Mouse (Mus musculus): Measurements from ENCODE around the gene Sf3b3.
"Not testable (repeated sequence)": the region's sequence is repeated elsewhere in the genome, so short reads cannot be mapped to it uniquely, and the experiment has no call there.

Sf3b3 gene

DNA sequence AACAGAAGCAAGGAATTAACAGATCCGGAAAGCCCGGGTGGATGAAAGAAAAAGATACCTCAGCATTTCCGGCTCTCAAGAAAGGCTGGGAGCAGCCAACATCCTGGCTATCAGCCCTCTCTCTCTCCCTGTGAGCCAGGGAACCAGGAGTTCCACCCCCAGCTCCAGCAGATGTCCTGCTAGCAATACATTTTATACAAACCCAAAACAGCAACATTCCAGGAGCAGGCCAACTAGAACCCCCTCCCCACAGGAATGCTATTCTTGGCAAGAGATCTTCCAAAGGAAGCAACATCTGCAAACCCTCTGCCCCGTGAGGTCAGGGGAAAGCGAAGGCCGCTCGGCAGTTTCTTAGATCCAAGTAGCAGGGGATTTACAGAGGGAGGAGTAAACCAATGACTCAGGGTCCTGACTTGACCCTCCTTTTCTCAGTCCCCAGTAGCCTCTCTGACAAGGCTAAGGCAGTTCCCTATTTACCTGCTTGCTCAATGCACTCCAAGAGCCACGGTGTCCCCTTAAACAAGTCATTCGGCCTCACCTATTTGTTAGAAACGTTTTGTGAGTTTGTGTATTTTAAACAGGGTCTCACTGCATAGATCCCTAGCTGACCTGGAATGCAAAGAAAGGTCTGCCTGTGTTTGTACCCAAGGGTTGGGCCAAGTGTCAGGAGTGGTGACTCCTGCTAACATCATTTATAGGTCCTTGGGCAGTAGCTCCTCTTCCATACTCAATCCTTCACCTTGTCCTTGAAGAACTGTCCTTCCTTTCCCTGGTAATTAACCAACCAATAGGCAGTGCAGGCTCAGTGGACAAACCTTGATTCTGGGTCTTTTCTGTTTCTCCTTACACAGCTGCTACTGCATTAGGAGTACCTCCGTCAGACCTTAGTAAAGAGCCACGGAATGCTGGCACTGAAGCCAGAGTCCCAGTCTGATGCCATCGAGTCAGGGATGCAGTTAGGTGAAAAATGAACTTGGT lies 37.8 kb downstream of the Sf3b3 start:
- DNase-seq (ENCODE audit: low spot score in 2 of 2) = no peak

DNA sequence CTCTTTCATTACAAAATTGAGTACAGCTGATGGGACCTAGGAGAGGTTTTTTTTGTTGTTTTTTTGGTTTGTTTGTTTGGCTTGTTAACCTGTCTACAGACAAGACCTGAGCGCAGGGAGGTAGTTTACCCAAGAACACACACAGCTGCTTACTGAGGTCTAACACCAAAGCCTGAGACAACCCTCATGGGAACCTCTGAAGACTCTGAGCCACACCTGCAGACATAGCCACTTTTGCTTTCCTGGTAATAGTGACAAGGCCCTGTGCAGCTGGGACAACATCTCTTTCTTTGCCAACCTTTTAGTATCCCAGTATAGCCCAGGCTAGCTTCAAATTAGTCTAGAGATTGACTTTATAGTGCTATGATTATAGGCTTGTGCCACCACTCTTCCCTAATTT lies 40.4 kb downstream of the Sf3b3 start:
- no peak for DNase-seq (ENCODE audit: low spot score in 2 of 2)

DNA sequence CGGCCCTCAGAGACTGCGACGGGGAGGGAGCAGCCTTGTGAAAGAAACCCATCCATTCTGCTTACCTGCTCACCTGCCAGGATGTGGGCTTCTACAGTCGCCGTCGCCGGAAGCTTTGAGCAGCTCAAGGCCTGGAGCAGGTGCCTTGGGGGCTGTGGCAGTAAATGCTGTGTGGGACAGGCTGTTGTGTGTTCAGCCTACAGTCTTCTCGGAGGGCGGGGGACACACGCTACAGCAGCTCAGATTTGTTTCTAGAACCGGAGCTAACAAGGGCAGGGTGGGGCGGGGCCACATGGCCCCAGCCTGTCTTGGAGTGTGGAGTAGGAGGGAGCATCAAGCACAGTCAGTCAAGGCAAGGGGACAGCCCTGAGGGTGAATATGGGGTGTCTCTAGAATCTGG lies 40.9 kb downstream of the Sf3b3 start, which contains the start of gene Il34:
Gene Il34, minus strand, starts transcription at position 256 of the 400 bp plus-strand sequence.
- no peak for DNase-seq (ENCODE audit: low spot score in 2 of 2)

DNA sequence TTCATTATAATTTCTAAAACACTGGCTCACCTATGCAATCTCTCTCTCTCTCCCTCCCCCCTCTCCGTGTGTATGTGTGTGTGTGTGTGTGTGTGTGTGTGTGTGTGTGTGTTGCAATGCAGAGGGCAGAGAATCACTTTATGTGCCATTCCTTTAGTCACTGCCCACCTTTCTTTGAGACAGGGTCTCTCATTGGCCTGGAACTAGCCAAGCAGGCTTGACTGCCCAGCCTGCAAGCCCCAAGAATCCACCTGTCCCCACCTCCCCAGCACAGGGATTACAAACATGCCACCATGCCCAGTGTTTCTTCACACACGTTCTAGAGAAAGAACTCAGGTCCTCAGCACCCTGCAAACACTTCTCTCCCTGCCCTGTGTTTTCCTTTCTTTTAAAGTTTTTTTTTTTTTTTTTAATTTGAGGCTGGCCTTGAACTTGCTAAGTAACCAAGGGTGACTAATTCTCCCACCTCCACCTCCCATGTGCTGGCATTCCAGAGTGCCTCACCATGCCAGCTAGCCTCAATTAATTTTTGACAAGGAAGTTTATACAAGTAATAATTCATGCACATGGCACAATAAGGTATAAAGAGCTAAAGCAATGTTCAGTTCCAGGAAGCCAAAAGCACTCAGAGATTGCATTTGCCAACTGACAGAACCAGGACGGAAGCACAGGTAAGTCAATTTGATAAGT lies 41.6 kb downstream of the Sf3b3 start:
- no peak for DNase-seq (ENCODE audit: low spot score in 2 of 2)

DNA sequence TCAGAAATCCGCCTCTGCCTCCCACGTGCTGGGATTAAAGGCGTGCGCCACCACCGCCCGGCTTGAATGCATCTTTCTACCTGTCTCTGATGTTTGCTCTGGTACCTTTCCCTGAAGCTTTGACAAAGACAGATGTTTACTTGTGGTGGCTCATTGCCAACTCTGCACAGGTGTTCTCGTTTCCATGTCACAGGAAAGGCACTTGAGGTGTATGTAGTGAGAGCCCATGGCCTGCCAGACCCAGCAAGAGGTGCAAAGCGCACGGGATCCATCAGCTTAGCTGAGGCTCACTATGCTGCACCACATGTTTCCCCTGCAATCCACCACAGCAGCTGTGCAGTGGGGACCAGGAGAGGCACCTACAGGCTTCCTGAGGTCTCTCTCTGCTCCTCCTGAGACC lies 42.7 kb downstream of the Sf3b3 start:
- DNase-seq (ENCODE audit: low spot score in 2 of 2) = no peak

DNA sequence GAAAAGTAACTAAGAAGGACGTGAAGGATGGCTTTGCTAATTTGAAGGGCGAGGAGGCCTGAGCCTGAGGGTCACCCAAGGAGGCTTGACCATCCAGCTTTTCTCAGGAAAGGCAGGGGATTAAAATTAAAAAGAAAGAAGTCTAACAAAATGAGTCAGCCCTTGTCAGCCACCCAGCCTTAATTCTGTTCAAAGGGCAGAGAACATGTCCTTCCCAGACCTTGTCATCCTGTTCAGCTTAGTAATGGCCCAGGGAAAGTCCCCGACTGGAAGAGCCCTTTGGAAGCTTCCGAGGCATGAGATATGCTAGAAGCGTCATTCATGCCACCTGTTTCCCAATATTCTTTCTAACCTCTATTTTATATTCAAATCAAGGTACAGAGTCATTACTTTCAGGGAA lies 43.6 kb downstream of the Sf3b3 start:
- no peak for DNase-seq (ENCODE audit: low spot score in 2 of 2)

DNA sequence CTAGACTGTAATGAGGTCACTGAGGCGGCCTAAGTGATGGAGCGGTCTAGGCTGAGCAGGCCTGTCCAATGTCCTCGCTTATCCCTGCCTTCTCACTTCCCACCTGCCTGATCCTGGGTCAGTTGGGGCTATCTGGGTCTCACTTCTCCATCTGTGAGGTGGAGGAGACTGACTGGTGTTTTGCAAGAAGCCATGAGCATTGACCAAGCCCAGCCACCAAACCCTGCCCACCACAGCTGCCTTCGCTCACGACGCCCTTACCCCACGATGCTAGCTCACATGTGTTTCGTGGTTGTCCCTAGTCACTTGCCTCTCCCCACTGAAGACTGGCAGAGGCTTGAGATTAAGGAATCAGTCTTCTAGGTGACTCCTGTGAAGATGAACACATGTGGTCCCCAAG lies 49.5 kb downstream of the Sf3b3 start:
- no peak for DNase-seq (ENCODE audit: low spot score in 2 of 2)

DNA sequence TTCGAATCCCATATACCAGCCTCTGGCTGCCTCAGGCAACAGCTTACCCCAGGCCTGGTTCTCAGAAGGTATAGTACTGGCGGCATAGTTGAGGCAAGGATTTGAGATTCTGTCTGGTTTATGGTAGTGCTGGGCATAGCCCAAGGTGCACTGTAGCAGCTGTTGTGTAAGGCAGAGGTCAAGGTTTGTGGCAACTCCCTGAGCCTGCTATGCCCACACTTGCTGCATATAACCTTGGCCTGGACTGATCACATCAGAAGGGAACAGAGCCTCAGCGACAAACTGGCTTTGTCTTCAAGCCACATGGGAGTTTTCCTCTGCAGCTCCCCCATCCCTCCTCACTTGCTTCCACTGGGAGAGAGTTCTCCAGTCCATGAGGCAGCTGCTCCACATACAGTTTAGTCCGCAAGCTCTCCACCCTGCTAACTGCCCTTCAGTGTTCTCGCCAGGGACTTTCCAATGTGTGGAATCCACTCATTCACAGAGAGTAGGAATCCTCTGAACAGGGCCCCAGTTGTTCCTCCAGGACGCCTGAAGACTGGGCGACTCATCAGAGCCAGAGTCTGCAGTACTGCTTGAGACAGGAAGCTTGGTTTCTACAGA lies 52.1 kb downstream of the Sf3b3 start:
- no peak for DNase-seq (ENCODE audit: low spot score in 2 of 2)

DNA sequence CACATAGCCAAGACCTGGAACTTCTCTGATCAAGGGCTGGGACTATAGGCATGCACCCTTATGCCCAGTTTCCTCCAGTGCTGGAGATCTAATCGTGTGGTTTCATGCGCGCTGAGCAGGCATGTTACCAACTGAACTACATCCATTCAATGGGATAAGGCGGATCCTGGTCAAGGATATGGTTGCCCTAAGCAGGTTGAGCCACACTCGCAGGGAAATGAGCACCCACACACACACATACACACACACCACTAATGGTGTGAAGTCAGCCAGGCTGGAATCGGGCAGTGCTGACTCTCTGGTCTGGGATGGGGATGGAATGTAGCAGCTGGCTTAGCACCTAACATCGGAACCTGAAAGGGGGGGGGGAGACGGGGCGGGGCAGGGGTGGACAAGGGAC lies 52.7 kb downstream of the Sf3b3 start:
- no peak for DNase-seq (ENCODE audit: low spot score in 2 of 2)

DNA sequence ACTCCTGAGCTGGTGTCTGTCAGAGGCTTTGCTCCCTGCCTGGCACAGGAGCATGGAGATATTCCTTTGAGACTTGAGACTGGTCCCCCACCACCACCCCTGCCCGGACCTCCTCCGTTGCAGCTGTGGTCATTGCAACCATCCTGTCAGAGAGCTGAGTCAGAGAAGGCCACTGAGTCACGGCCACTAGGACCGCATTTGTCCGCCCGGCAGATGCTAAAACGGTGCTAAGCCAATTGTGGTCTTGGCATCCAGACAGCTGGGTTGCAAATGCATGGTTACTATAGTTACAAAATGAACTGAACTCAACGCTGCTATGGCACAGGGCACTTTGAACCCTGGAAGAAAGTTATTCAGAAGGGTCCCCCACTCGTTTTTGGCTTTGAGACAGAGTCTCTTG lies 53.1 kb downstream of the Sf3b3 start:
- DNase-seq (ENCODE audit: low spot score in 2 of 2) = no peak

DNA sequence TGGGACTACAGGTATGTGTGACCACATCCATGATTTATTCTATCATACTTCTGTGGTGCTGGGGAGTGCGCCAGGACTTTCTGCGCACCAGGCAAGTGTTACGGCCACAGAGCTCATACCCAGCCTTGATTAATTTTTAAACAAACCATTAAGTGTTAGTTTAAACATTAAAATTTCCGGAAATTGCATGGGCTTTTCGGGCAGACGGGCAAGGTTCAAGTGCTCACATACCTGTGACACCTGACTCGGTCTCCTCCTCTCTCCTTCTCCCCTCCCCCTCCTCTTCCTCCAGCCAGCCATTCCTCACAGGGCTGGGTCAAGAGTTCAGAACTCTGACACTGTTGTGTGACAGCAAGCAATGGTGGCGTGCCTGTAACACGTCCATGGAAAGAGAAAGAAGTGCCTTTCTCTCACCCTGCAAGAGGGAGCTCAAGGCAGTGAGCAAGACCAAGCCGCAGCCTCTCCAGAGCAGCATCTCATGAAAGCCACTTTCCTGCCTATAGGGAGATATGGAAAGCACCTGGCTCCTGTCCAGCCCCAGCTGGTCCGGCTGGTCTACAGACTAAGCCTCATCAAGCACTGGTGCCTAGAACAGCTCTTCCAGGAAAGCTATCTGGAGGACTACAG lies 53.9 kb downstream of the Sf3b3 start:
- DNase-seq (ENCODE audit: low spot score in 2 of 2) = peak in 1 of 2 experiments; percentile 56

DNA sequence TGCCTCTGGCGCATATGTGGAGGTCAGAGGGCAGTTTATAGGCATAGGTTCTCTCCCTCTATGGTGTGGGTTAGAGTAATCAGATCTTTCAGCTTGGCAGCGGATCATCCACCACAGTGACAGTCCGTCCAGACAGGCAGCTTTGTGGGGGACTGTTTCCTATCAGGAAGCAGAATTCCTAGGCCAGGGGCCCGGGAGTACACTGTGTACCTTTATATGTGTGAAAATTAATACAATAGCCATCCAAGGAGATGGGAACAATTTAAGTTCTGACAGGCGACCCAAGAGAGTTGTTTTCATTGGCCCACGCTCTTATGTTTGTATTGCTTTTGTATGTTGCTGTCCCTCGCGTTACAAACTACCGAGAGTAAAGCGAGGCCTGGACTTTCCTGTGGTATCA lies 55.4 kb downstream of the Sf3b3 start:
- DNase-seq (ENCODE audit: low spot score in 2 of 2) = no peak

DNA sequence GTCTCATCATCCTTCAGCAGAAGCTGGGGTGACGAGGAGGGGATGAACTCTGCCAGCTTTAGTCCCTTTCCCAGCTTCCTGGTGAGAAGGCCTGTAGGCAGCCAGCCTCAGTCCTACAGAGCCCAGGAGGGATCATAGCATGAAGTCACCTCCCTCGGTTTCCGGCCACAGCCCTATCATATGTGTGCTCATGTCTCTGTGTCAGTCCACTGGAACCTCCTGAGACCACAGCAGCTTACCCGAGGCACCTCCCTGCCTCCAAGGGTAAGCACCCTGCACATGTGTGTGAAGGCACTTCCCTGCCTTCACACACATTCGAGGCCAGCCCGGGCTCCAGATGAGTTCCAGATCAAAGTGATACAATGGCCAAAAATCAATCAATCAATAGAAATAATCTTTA lies 56.3 kb downstream of the Sf3b3 start:
- no peak for DNase-seq (ENCODE audit: low spot score in 2 of 2)

DNA sequence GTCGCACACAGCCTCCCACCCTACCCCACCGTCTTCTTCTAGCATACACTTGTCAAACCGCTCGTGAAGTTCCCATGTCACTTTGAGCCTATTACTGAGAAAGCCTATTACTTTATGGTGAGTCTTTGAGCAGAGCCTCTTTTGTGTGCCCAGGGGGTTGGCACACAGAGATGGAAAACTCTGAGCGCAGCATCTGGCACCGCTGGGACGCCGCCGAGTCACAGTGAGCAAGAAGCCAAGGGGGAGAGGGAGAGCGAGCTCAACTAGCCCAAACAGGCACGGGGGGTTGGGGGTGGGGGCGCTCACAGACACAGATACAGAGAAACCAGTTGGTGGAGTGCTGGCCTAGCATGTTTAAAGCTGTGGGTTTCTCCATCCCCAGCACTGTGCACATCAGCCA lies 57.0 kb downstream of the Sf3b3 start:
- DNase-seq (ENCODE audit: low spot score in 2 of 2) = no peak

DNA sequence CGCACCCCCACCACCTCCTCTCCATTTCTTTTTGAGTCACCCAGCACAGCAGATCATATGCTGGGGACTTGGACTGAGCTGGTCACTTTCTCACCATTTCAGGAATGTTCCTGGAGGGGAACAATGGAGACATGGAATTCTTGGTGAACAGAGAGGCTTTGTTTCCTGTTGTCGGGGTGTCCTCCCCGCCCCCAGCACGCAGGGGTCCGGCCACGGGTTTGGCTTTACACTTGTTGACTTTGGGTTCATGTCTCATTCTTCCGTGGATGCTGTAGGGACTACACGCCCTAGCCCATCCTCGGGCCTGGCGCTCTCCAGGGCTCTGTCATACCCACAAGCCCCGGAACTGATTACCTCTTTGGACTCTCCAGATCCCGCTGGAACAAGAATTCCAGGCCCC lies 57.6 kb downstream of the Sf3b3 start:
- DNase-seq (ENCODE audit: low spot score in 2 of 2) = no peak

DNA sequence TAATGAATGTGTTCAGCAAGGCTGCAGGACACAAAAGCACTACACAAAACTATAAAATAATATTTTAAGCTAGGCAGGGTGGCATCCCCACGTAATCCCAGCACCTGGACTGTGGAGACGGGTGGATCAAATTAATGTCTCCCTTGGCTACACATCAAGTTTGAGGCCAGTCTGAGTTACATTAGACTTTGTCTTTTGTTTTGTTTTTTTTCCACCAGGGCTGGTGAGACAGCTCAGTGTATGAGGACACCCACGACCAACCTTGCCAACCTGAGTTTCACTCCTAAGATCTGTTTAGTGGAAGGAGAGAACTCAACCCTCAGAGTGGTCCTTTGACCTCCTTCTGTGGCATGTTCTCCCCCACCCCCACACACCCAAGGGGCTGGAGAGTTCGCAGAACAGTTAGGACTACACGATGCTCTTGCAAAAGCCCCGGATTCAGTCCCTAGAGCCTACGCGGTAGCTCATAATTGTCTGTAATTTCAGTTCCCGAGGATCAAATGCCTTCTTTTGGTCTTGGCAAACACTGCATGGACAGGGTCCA lies 59.1 kb downstream of the Sf3b3 start:
- no peak for DNase-seq (ENCODE audit: low spot score in 2 of 2)

DNA sequence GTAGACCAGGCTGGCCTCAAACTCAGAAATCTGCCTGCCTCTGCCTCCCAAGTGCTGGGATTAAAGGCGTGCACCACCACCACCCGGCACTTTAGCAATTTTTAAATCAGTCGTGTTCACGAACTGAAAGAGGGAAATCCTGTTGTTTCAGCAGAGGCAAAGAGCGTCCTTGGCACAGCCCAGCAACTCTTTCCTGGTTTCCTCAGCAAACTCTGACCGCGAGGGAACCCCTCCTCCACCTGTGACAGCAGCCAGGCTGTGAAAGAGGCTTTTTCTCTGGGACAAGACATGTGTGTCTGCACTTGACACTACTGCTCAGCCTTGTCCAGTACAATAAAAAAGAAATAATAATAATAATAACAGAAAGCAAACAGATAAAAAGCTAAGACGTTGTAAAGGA lies 59.7 kb downstream of the Sf3b3 start:
- no peak for DNase-seq (ENCODE audit: low spot score in 2 of 2)

DNA sequence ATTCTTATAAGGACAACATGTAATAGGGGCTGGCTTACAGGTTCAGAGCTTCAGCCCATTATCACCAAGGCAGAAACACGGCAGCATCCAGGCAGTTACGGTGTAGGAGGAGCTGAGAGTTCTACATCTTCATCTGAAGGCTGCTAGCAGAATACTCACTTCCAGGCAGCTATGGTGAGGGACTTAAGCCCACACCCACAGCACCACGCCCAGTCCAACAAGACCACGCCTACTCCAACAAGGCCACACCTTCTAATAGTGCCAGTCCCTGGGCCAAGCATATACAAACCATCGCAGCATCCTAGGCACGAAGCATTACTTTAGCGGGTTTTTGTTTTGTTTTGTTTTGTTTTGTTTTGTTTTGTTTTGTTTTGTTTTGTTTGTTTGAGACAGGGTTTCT lies 60.1 kb downstream of the Sf3b3 start:
- DNase-seq (ENCODE audit: low spot score in 2 of 2) = not testable (repeated sequence)

DNA sequence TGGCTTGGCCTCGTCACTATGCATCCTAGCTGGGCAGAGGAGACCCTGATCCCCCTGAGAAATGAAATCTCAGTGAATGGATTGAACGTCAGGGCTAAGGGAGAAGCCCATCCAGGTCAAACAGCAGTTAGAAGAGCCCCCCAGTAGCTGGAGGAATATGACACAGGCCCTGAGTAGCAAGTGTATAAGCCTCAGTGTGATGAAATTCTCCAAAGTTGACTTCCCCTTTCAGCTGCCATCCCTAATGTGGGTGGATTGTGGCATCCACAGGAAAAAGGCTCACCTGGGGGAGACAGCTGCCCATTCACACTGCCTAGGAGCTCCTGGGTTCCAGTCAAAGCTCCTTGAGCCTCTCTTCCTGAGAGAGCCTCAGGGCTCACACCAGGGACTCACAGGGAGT lies 61.2 kb downstream of the Sf3b3 start:
- DNase-seq (ENCODE audit: low spot score in 2 of 2) = no peak

DNA sequence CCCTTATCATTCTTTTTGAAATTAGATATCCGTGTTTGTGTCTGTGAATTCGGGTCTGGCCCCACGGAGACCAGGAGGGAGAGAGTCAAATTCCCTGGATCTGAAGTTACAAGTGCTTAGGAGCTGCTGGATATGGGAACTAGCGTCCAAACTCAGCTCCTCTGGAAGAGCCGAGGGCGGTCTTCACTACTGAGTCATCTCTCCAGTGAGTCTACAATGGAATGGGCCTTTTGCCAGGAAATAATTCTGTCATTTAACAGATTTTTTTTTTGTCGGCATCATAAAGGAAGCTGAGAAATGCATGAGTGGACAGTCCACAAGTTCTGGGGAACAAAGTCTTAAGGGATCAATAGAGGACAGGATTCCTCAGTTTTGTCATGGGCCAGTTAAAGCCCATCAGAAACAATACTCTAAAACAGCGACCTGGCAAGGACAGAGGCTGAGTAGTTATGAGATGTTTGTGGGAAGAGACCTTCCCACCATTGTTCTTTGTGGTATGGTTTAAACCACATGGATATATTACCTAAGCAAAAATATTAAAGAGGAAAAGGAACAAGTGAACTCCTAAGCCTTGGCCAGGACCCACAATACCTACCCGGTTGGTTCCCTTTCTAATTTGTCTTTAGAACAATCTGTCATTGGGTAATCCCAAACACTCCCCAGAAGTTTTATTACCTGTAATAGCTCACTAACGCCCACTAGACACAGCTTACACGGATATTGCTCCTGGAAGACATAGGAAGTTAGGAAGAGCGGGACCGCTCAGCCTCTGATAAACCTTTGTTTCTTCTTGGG lies 66.5 kb downstream of the Sf3b3 start:
- DNase-seq (ENCODE audit: low spot score in 2 of 2) = no peak

DNA sequence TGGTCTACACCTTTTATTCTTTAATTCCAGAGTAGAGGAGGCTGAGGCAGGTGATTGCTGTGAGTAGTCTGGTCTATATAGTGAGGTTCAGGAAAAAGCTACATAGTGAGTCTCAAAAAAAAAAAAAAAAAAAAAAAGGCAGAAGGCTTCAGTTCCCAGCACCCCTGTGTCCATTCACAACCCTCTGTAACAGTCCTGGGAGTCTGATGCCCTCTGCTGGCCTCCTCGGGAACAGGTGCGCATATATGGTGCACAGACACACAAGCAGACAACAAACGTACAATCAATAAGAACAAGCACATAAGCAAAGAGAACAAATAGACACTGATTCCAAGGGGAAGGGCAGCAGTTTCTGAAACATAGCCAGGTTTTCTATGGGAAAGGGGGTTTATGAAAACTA lies 70.3 kb downstream of the Sf3b3 start:
- no peak for DNase-seq (ENCODE audit: low spot score in 2 of 2)
